Mouse (Mus musculus): Measurements from ENCODE around the gene Frat1.

DNA sequence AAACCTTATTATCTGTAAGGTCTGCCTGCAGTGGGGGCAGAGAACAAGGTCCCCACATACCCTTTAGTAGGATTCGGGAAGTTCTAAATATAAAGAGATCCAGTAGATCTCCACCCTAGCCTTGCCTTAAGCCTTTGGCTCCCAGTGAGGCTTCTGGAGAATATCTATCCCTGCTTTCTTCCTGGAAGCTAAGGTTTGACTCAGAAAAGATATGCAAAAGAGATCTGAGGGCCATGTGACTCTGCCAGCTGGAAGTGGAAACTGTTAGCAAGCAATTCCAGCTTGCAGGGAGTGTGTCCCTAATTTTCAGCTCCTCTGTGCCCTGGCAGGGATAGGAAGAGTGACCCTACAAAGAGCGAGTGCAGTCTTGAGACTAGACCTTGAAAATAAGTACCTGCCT, 42.5 kb downstream of the Frat1 start:
- TF ChIP-seq CTCF (IDR thresholded peaks at IDR 0.05; ENCODE audit: extremely low read depth, insufficient read depth, insufficient read length, insufficient replicate concordance) (no peak), POLR2A (IDR thresholded peaks at IDR 0.05; ENCODE audit: low read depth, low read length) (no peak)

Measured in spleen, adult 2 months (tissue).